ENCODE assay signal across 13 mouse cellular contexts in genomic region chr15:99341102-99341501, GRCm38 (mm10). TPM values are rescaled to one million over a fixed set of nuclear protein-coding genes. Genes with fewer than 3 reads are reported as not detected.
A peak's percentile ranks its signal among the peaks of the same experiment; 100 is the strongest.
DNase-seq lines count a peak whose midpoint lies in the region; ATAC-seq and TF ChIP-seq lines count a peak whose summit lies in the region.
"Had no signal": no experiment of that assay in that cellular context is flagged by ENCODE, and none has a peak within 500 bp of the region (broad histone marks: within the 10 kb centered on the region; RNA-seq: fewer than 3 reads in every experiment).

No protein-coding gene starts in this region.

- H3K9me3 ChIP-seq in hindbrain, embryonic 13.5 days = no peaks in the 10 kb centered on the region
- H3K9me3 ChIP-seq in intestine, postnatal 0 days (ENCODE audit: control insufficient read depth) = no peaks in the 10 kb centered on the region

- no peak overlapping the region for H3K4me2 ChIP-seq in hindbrain, embryonic 13.5 days
- H3K4me2 ChIP-seq in intestine, postnatal 0 days (replicated peaks; ENCODE audit: low read depth) = no peak overlapping the region

- intact Hi-C loops in heart, postnatal 25 days (cut with DNase I) = no loop called here

- H3K36me3 ChIP-seq in hindbrain, embryonic 13.5 days = no peaks in the 10 kb centered on the region
- H3K36me3 ChIP-seq in intestine, postnatal 0 days (ENCODE audit: control insufficient read depth, insufficient read depth) = no peaks in the 10 kb centered on the region

- ATAC-seq in neutrophil, adult 5-6 weeks (ENCODE audit: extremely low read depth, insufficient number of reproducible peaks, low FRiP score, poor library complexity, severe bottlenecking) = peak; percentile 94
- ATAC-seq in hindbrain, embryonic 13.5 days (ENCODE audit: low FRiP score) = no peak
- no peak for ATAC-seq in intestine, postnatal 0 days

- peak; percentile 91 for DNase-seq in heart, adult 11 months
- no peak for DNase-seq in heart, postnatal 25 days (ENCODE audit: low spot score)
- DNase-seq in CD4-positive, CD25-positive, alpha-beta regulatory T cell, adult 2 months (ENCODE audit: low read depth, low spot score) = peak; percentile 70
- peak; percentile 76 for DNase-seq in induced T-regulatory cell, adult 2 months (ENCODE audit: low read depth)
- no peak for DNase-seq in frontal cortex, postnatal 14 days (ENCODE audit: low spot score in 2 of 2)
- DNase-seq: adrenal gland, adult 2 months; retina, postnatal 1 day had no signal

- no peak for TF ChIP-seq CTCF in intestine, postnatal 0 days (IDR thresholded peaks at IDR 0.05; ENCODE audit: low read depth)

- no peak overlapping the region for H3K27ac ChIP-seq in hindbrain, embryonic 13.5 days
- no peak overlapping the region for H3K27ac ChIP-seq in intestine, postnatal 0 days (ENCODE audit: low read depth, low read length)

- H3K4me1 ChIP-seq in hindbrain, embryonic 13.5 days (replicated peaks) = peaks cover 36% of the 10 kb centered on the region
- H3K4me1 ChIP-seq in intestine, postnatal 0 days (replicated peaks; ENCODE audit: control insufficient read depth, insufficient read depth, low read length) = peaks cover 6% of the 10 kb centered on the region; the same call in 1 of the 2 replicates

- H3K4me3 ChIP-seq in hindbrain, embryonic 13.5 days = no peak overlapping the region
- no peak overlapping the region for H3K4me3 ChIP-seq in intestine, postnatal 0 days (ENCODE audit: low read depth, low read length)

- WGBS in hindbrain, embryonic 13.5 days = 89% methylated on average over 3 of the region's 3 CpGs
- WGBS in intestine, postnatal 0 days = 81% methylated on average over 3 of the region's 3 CpGs

- no peaks in the 10 kb centered on the region for H3K27me3 ChIP-seq in hindbrain, embryonic 13.5 days
- no peaks in the 10 kb centered on the region for H3K27me3 ChIP-seq in intestine, postnatal 0 days (replicated peaks; ENCODE audit: control insufficient read depth, insufficient read depth, low read length)

- H3K9ac ChIP-seq in hindbrain, embryonic 13.5 days = no peak overlapping the region
- no peak overlapping the region for H3K9ac ChIP-seq in intestine, postnatal 0 days (ENCODE audit: low read depth, low read length)

RNA-seq across cellular contexts. Expression of gene Fmnl3, which starts 29.2 kb away (rescaled TPM):
- total RNA-seq in heart, postnatal 25 days (2021) = 10 to 100 TPM; 20.1 to 21.1 TPM
- total RNA-seq in neutrophil, adult 5-6 weeks (2017) = 32.8 and 34.3 TPM in 2 replicates
- polyA plus RNA-seq in hindbrain, embryonic 13.5 days (2015; fragmentation: Nextera tagmentation; extraction: Ambion mirVana) = 8.2 and 8.8 TPM in 2 replicates
- 5.6 and 5.9 TPM in 2 replicates for polyA plus RNA-seq in intestine, postnatal 0 days (2015; fragmentation: Nextera tagmentation; extraction: Ambion mirVana)

RNA-seq across cellular contexts. Expression of gene Fam186b, which starts 45.4 kb away (rescaled TPM):
- not detected for total RNA-seq in heart, postnatal 25 days (2021)
- not detected in 2 replicates for total RNA-seq in neutrophil, adult 5-6 weeks (2017)
- 0.47 and 0.69 TPM in 2 replicates for polyA plus RNA-seq in hindbrain, embryonic 13.5 days (2015; fragmentation: Nextera tagmentation; extraction: Ambion mirVana)
- not detected in 2 replicates for polyA plus RNA-seq in intestine, postnatal 0 days (2015; fragmentation: Nextera tagmentation; extraction: Ambion mirVana)
- total RNA-seq: gastrocnemius, adult 18-20 months had no signal
- polyA plus RNA-seq: C2C12; large intestine, adult 2 months had no signal

RNA-seq across cellular contexts. Expression of gene Prpf40b, which starts 46.2 kb away (rescaled TPM):
- total RNA-seq in heart, postnatal 25 days (2021) = 10 to 100 TPM; 20.2 to 20.7 TPM
- total RNA-seq in neutrophil, adult 5-6 weeks (2017) = 6.1 and 13.2 TPM in 2 replicates
- polyA plus RNA-seq in hindbrain, embryonic 13.5 days (2015; fragmentation: Nextera tagmentation; extraction: Ambion mirVana) = 116 and 124 TPM in 2 replicates
- 10.8 and 12.7 TPM in 2 replicates for polyA plus RNA-seq in intestine, postnatal 0 days (2015; fragmentation: Nextera tagmentation; extraction: Ambion mirVana)

RNA-seq across cellular contexts. Expression of gene Tmbim6, which starts 51.6 kb away (rescaled TPM):
- total RNA-seq in heart, postnatal 25 days (2021) = 100 to 1,000 TPM; 207 to 215 TPM
- total RNA-seq in neutrophil, adult 5-6 weeks (2017) = 314 and 339 TPM in 2 replicates
- 255 and 257 TPM in 2 replicates for polyA plus RNA-seq in hindbrain, embryonic 13.5 days (2015; fragmentation: Nextera tagmentation; extraction: Ambion mirVana)
- polyA plus RNA-seq in intestine, postnatal 0 days (2015; fragmentation: Nextera tagmentation; extraction: Ambion mirVana) = 1,126 and 1,190 TPM in 2 replicates

Comparison
In these comparisons a context has a peak if more than half of its experiments do, and no peak if none do; other contexts are left out.
1. DNase-seq: peak in heart, adult 11 months (single experiment), CD4-positive, CD25-positive, alpha-beta regulatory T cell, adult 2 months (single experiment) and induced T-regulatory cell, adult 2 months (single experiment); none in heart, postnatal 25 days (single experiment) and frontal cortex, postnatal 14 days (0 of 2).